8 mouse cellular contexts compared by ENCODE assay signal in the genomic region with DNA sequence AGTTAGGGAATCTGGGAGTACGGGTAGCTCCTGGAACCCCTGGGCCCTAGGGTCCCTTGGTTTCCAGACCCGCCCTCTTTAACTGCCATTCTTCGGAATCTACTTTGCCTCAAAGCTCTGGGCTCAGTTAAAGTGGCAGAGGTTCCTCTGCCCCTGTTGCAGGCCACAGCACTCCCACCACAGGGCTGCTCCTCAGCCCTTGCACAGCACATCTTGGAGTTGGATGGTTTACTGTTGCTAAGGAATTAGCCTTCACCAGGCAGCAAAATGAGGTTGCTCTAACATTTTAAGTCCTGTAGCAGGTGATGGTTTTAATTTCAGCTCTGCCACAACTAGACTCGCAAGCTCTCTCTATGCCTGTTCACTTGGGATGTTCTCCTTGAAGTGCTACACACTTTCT. TPM values are rescaled to one million over a fixed set of nuclear protein-coding genes. Genes with fewer than 3 reads are reported as not detected.
DNase-seq lines count a peak whose midpoint lies in the region; ATAC-seq and TF ChIP-seq lines count a peak whose summit lies in the region.

Gene Brd3, minus strand, starts transcription at position 101 of the 400 bp plus-strand sequence.

- no peak for TF ChIP-seq CTCF in kidney, adult 2 months (conservative IDR thresholded peaks at IDR 0.05; ENCODE audit: insufficient read depth, insufficient read length, low read depth, low read length)
- no peak for TF ChIP-seq CTCF in hindbrain, postnatal 0 days (IDR thresholded peaks at IDR 0.05; ENCODE audit: low read depth)

- H3K9ac ChIP-seq in hindbrain, postnatal 0 days (replicated peaks; ENCODE audit: low read length): no peak within 1 kb of the TSS

- no peaks in the 10 kb centered on the region for H3K36me3 ChIP-seq in kidney, adult 2 months (ENCODE audit: control insufficient read depth, insufficient read depth, low read length)
- no peaks in the 10 kb centered on the region for H3K36me3 ChIP-seq in hindbrain, postnatal 0 days (ENCODE audit: insufficient read depth, low read length)

- no peak for ATAC-seq in hindbrain, postnatal 0 days
- no peak for ATAC-seq in megakaryocyte, adult 5-6 weeks (ENCODE audit: poor library complexity, severe bottlenecking)
- ATAC-seq in cerebellum, adult (ENCODE audit: insufficient number of reproducible peaks, low FRiP score, low TSS enrichment): no peak

- WGBS in kidney, adult 2 months: 86% methylated on average over 4 of the region's 4 CpGs
- 70% methylated on average over 4 of the region's 4 CpGs for WGBS in hindbrain, postnatal 0 days

- no peak for TF ChIP-seq POLR2A in kidney, adult 2 months (IDR thresholded peaks at IDR 0.05; ENCODE audit: low read depth, low read length)

- no peak within 1 kb of the TSS for H3K4me3 ChIP-seq in kidney, adult 2 months (ENCODE audit: insufficient read depth, low read depth, low read length)
- H3K4me3 ChIP-seq in hindbrain, postnatal 0 days (ENCODE audit: low read length): no peak within 1 kb of the TSS

- no peak within 1 kb of the TSS for H3K4me2 ChIP-seq in hindbrain, postnatal 0 days (ENCODE audit: low read depth, low read length)

- H3K27ac ChIP-seq in kidney, adult 2 months (ENCODE audit: insufficient read depth, low read depth, low read length): no peak within 1 kb of the TSS
- no peak within 1 kb of the TSS for H3K27ac ChIP-seq in hindbrain, postnatal 0 days

- no peaks in the 10 kb centered on the region for H3K9me3 ChIP-seq in hindbrain, postnatal 0 days (ENCODE audit: low read length)

- H3K4me1 ChIP-seq in kidney, adult 2 months (ENCODE audit: control insufficient read depth, insufficient read depth, low read length): peaks cover 6% of the 10 kb centered on the region; the same call in 1 of the 2 replicates
- H3K4me1 ChIP-seq in hindbrain, postnatal 0 days (ENCODE audit: insufficient read depth, low read length): no peaks in the 10 kb centered on the region

- no peaks in the 10 kb centered on the region for H3K27me3 ChIP-seq in kidney, adult 2 months (replicated peaks; ENCODE audit: control insufficient read depth, insufficient read depth, low read length)
- H3K27me3 ChIP-seq in hindbrain, postnatal 0 days (ENCODE audit: insufficient read depth, low read length): no peaks in the 10 kb centered on the region

- no peak for DNase-seq in kidney, adult 2 months
- DNase-seq in kidney, postnatal 25 days: no peak
- no peak for DNase-seq in adrenal gland, postnatal 10 days
- DNase-seq in gastrocnemius, adult 8-10 months (ENCODE audit: low spot score in 2 of 2): no peak
- no peak for DNase-seq in hindbrain, postnatal 0 days (ENCODE audit: low spot score)
- DNase-seq in right cerebral cortex, postnatal 25 days: no peak

RNA-seq across cellular contexts. Expression of gene Brd3, which starts in this region (rescaled TPM):
- polyA plus RNA-seq in kidney, adult 2 months (2012; rRNA removed): 16.4 and 16.7 TPM in 2 replicates
- 10 to 100 TPM; 83.9 to 89.7 TPM for total RNA-seq in adrenal gland, postnatal 10 days (2021)
- total RNA-seq in gastrocnemius, adult 8-10 months (2022): 10 to 100 TPM; 19.4 to 29.0 (median 24.9) TPM
- total RNA-seq in hindbrain, postnatal 0 days (2014; rRNA removed): 33.7 TPM in 2 replicates
- polyA plus RNA-seq in hindbrain, postnatal 0 days (2015; fragmentation: Nextera tagmentation; extraction: Ambion mirVana): 84.0 and 95.5 TPM in 2 replicates
- total RNA-seq in megakaryocyte, adult 5-6 weeks (2015): 43.1 and 60.4 TPM in 2 replicates
- 22.4 and 28.3 TPM in 2 replicates for total RNA-seq in megakaryocyte, adult 5-6 weeks (2017)
